Mouse (Mus musculus) spleen, adult 2 months (tissue): Measurements from ENCODE around the gene Sik1. TPM values are rescaled to one million over a fixed set of nuclear protein-coding genes. Genes with fewer than 3 reads are reported as not detected.

ENCODE experiments used
- DNase-seq, 2 experiments: peaks; one replicate each; pipeline versions ENCODE4 v3.0.0 to v3.0.0-alpha.2; 2012 to 2021; ENCODE audit warnings: low spot score in 2 of 2, low read depth in 1 of 2
- H3K27ac ChIP-seq: fragments of 200-500 bp; 2 replicates; pipeline ENCODE4 v1.5.1; 2012; ENCODE audit warnings: low read length, inconsistent platforms; ENCODE audit not compliant: insufficient read depth
- H3K27me3 ChIP-seq: fragments of 200-500 bp; 2 replicates; pipeline ENCODE4 v1.6.1; 2012; ENCODE audit warnings: mild to moderate bottlenecking, moderate library complexity, low read length, inconsistent platforms; ENCODE audit not compliant: control insufficient read depth, insufficient read depth
- H3K36me3 ChIP-seq: fragments of 200-500 bp; 2 replicates; pipeline ENCODE4 v1.6.1; 2012; ENCODE audit warnings: mild to moderate bottlenecking, low read length, inconsistent platforms; ENCODE audit not compliant: control insufficient read depth, insufficient read depth
- H3K4me1 ChIP-seq: fragments of 200-500 bp; 2 replicates; pipeline ENCODE4 v1.6.1; 2011; ENCODE audit warnings: inconsistent platforms; ENCODE audit not compliant: control insufficient read depth, insufficient read depth, insufficient read length
- H3K4me3 ChIP-seq: fragments of 200-500 bp; 2 replicates; pipeline ENCODE4 v1.5.1; 2011; ENCODE audit warnings: mild to moderate bottlenecking, inconsistent platforms; ENCODE audit not compliant: insufficient read depth, insufficient read length; ENCODE audit errors: extremely low read depth
- CTCF ChIP-seq: fragments of 200-500 bp; IDR thresholded peaks from 2 replicates; pipeline ENCODE4 v1.5.1; 2011; ENCODE audit warnings: mild to moderate bottlenecking, inconsistent platforms; ENCODE audit not compliant: insufficient read depth, insufficient read length, insufficient replicate concordance; ENCODE audit errors: extremely low read depth
- POLR2A ChIP-seq: fragments of 200-500 bp; IDR thresholded peaks from 2 replicates; pipeline ENCODE4 v1.6.1; 2011; ENCODE audit warnings: low read depth, low read length, inconsistent platforms
- WGBS: fragments of 180-500 bp; shearing (Covaris S2); methylation state at CpG from one replicate; pipeline ENCODE4 v1.1.7; 2018; 5-methylcytosine and 5-hydroxymethylcytosine counted together
- polyA plus RNA-seq: library from polyadenylated mRNA; depleted of rRNA; stranded (reverse); fragments of >200 nt; gene quantifications from 2 replicates; pipeline ENCODE4 v1.2.3, GENCODE M21; 2012

Gene Sik1
- polyA plus RNA-seq, 1 experiment, result 56.4 TPM

- Histone ChIP-seq H3K27me3 (no peaks in the 10 kb centered on the region), H3K36me3 (peaks cover 21% of the 10 kb centered on the region)
- no peak for DNase-seq
Measured at GRCm38 (mm10) chr17:31841842-31842611, 13.6 kb downstream of the Sik1 start.

GRCm38 (mm10) chr17:31841453-31841841 lies 14.2 kb downstream of the Sik1 start:
- DNase-seq, result peak in 1 of 2 experiments; percentile 65
- Histone ChIP-seq H3K4me3 (no peak overlapping the region), H3K27me3 (no peaks in the 10 kb centered on the region), H3K36me3 (peaks cover 16% of the 10 kb centered on the region), H3K27ac (peak overlapping the region; percentile 84), H3K4me1 (peaks cover 39% of the 10 kb centered on the region)
- 14% methylated on average over 3 of the region's 3 CpGs for WGBS
- TF ChIP-seq CTCF (no peak), POLR2A (no peak; the same call in 1 of the 2 replicates)

More at GRCm38 (mm10) chr17:31841842-31842611, 13.6 kb downstream of the Sik1 start:
- TF ChIP-seq CTCF (no peak), POLR2A (no peak)
- WGBS, result 57% methylated on average over 18 of the region's 18 CpGs
- Histone ChIP-seq H3K4me3 (no peak overlapping the region), H3K27ac (peak overlapping the region; percentile 84), H3K4me1 (peaks cover 37% of the 10 kb centered on the region)

GRCm38 (mm10) chr17:31840423-31841003 lies 15.1 kb downstream of the Sik1 start:
- Histone ChIP-seq H3K4me3 (no peak overlapping the region), H3K27ac (peak overlapping the region; percentile 84), H3K27me3 (no peaks in the 10 kb centered on the region), H3K4me1 (peaks cover 48% of the 10 kb centered on the region), H3K36me3 (peaks cover 8% of the 10 kb centered on the region; the same call in 1 of the 2 replicates)
- peak in 1 of 2 experiments; percentile 67 for DNase-seq
- 9% methylated on average over 6 of the region's 6 CpGs for WGBS
- TF ChIP-seq POLR2A (no peak), CTCF (no peak)

- Histone ChIP-seq H3K4me3 (no peak overlapping the region), H3K4me1 (peaks cover 61% of the 10 kb centered on the region), H3K27me3 (no peaks in the 10 kb centered on the region), H3K27ac (no peak overlapping the region), H3K36me3 (no peaks in the 10 kb centered on the region)
- no peak for DNase-seq
- TF ChIP-seq POLR2A, result no peak
- TF ChIP-seq CTCF, result no peak
- WGBS, result 73% methylated on average over 7 of the region's 7 CpGs
Measured at GRCm38 (mm10) chr17:31836772-31837171, 18.8 kb downstream of the Sik1 start.

- WGBS, result 56% methylated on average over 2 of the region's 2 CpGs
- Histone ChIP-seq H3K36me3 (no peaks in the 10 kb centered on the region), H3K4me3 (no peak overlapping the region), H3K4me1 (peaks cover 60% of the 10 kb centered on the region), H3K27ac (peak overlapping the region; percentile 66), H3K27me3 (no peaks in the 10 kb centered on the region)
- no peak for TF ChIP-seq CTCF
- no peak for TF ChIP-seq POLR2A
- DNase-seq, result no peak
Measured at GRCm38 (mm10) chr17:31836264-31836607, 19.4 kb downstream of the Sik1 start.

- WGBS, result 46% methylated on average over 11 of the region's 11 CpGs
- Histone ChIP-seq H3K27ac (peak overlapping the region; percentile 66), H3K27me3 (no peaks in the 10 kb centered on the region), H3K4me3 (no peak overlapping the region), H3K4me1 (peaks cover 60% of the 10 kb centered on the region; the same call in 1 of the 2 replicates), H3K36me3 (no peaks in the 10 kb centered on the region)
- peak in 1 of 2 experiments; percentile 44 for DNase-seq
- TF ChIP-seq CTCF (no peak), POLR2A (no peak)
Measured at GRCm38 (mm10) chr17:31835528-31836263, 19.9 kb downstream of the Sik1 start.
